Mouse (Mus musculus) MEL (cell line): ENCODE measurements around the gene Ilf3. TPM values are rescaled to one million over a fixed set of nuclear protein-coding genes. Genes with fewer than 3 reads are reported as not detected.

Experiments
- DNase-seq: peaks from one replicate; pipeline ENCODE4 v3.0.0; 2011; ENCODE audit warnings: low read depth, low spot score
- H3K27ac ChIP-seq: 2 replicates; pipeline ENCODE4 v1.5.1; 2012; ENCODE audit warnings: low read depth, mild to moderate bottlenecking, control low read depth, low read length, moderate library complexity; ENCODE audit not compliant: control insufficient read depth
- H3K27me3 ChIP-seq, 2 experiments: fragments of 150-350 bp in 1 of 2; sonication (generic) in 1 of 2; 2 replicates each; pipeline ENCODE4 v1.6.1; 2012; ENCODE audit warnings: low read length in 2 of 2, mild to moderate bottlenecking in 2 of 2, improper control_type of control experiment in 1 of 2, moderate library complexity in 1 of 2; ENCODE audit not compliant: insufficient read depth in 2 of 2, control insufficient read depth in 1 of 2
- H3K36me3 ChIP-seq, 2 experiments: 2 replicates each; pipeline ENCODE4 v1.6.1; 2012 to 2014; ENCODE audit warnings: low read length in 2 of 2, improper control_type of control experiment in 1 of 2, inconsistent platforms in 1 of 2, mild to moderate bottlenecking in 1 of 2; ENCODE audit not compliant: insufficient read depth in 2 of 2, control insufficient read depth in 1 of 2
- H3K4me1 ChIP-seq, 2 experiments: fragments of 150-350 bp in 1 of 2; sonication (generic) in 1 of 2; 2 replicates each; pipeline ENCODE4 v1.6.1; 2012; ENCODE audit warnings: low read length in 2 of 2, improper control_type of control experiment in 1 of 2, mild to moderate bottlenecking in 1 of 2; ENCODE audit not compliant: insufficient read depth in 2 of 2, control insufficient read depth in 1 of 2
- H3K4me3 ChIP-seq, 2 experiments: fragments of 150-350 bp in 1 of 2; sonication (generic) in 1 of 2; 2 replicates each; pipeline ENCODE4 v1.5.1; 2012; ENCODE audit warnings: low read depth in 2 of 2, low read length in 2 of 2, mild to moderate bottlenecking in 2 of 2, moderate library complexity in 2 of 2, control low read depth in 1 of 2, improper control_type of control experiment in 1 of 2; ENCODE audit not compliant: control insufficient read depth in 1 of 2, insufficient read depth in 1 of 2
- H3K79me2 ChIP-seq: 2 replicates; pipeline ENCODE4 v1.6.1; 2012; ENCODE audit warnings: mild to moderate bottlenecking, low read length, moderate library complexity; ENCODE audit not compliant: control insufficient read depth, poor library complexity, insufficient read depth
- H3K9ac ChIP-seq: 2 replicates; pipeline ENCODE4 v1.6.1; 2012; ENCODE audit warnings: low read depth, mild to moderate bottlenecking, control low read depth, low read length, moderate library complexity; ENCODE audit not compliant: control insufficient read depth, poor library complexity, severe bottlenecking
- H3K9me3 ChIP-seq: fragments of 150-350 bp; sonication (generic); replicated peaks from 2 replicates; pipeline ENCODE4 v1.6.1; 2012; ENCODE audit warnings: mild to moderate bottlenecking, low read length, improper control_type of control experiment, moderate library complexity; ENCODE audit not compliant: insufficient read depth
- CHD1 ChIP-seq: IDR thresholded peaks from 2 replicates; pipeline ENCODE4 v1.6.1; 2012; ENCODE audit warnings: low read depth, mild to moderate bottlenecking, inconsistent platforms, low read length, improper control_type of control experiment
- CHD2 ChIP-seq: IDR thresholded peaks from 2 replicates; pipeline ENCODE4 v1.6.1; 2011; ENCODE audit warnings: low read length, improper control_type of control experiment
- CTCF ChIP-seq, 3 experiments: IDR thresholded peaks in 2 of 3; conservative IDR thresholded peaks in 1 of 3; 2 replicates each; pipeline ENCODE4 v1.5.1; 2011 to 2012; ENCODE audit warnings: low read length in 3 of 3, low read depth in 2 of 3, mild to moderate bottlenecking in 2 of 3, improper control_type of control experiment in 1 of 3, inconsistent platforms in 1 of 3, mixed read lengths in 1 of 3, moderate library complexity in 1 of 3; ENCODE audit not compliant: control insufficient read depth in 1 of 3, insufficient read depth in 1 of 3, poor library complexity in 1 of 3, severe bottlenecking in 1 of 3
- ELF1 ChIP-seq: IDR thresholded peaks from 2 replicates; pipeline ENCODE4 v1.6.1; 2014; ENCODE audit warnings: low read depth, mild to moderate bottlenecking, inconsistent platforms, low read length, improper control_type of control experiment, moderate library complexity
- EP300 ChIP-seq, 2 experiments: IDR thresholded peaks; 2 replicates each; pipeline ENCODE4 v1.6.1; 2011; ENCODE audit warnings: improper control_type of control experiment in 2 of 2, low read length in 2 of 2, low read depth in 1 of 2, mild to moderate bottlenecking in 1 of 2
- ETS1 ChIP-seq: IDR thresholded peaks from 2 replicates; pipeline ENCODE4 v1.6.1; 2012; ENCODE audit warnings: low read depth, mild to moderate bottlenecking, inconsistent platforms, low read length, improper control_type of control experiment, moderate library complexity
- GABPA ChIP-seq: IDR thresholded peaks from 2 replicates; pipeline ENCODE4 v1.6.1; 2012; ENCODE audit warnings: low read depth, mild to moderate bottlenecking, inconsistent platforms, low read length, improper control_type of control experiment, moderate library complexity
- GATA1 ChIP-seq: IDR thresholded peaks from 2 replicates; pipeline ENCODE4 v1.6.1; 2011; ENCODE audit warnings: low read depth, low read length, improper control_type of control experiment
- JUND ChIP-seq: IDR thresholded peaks from 2 replicates; pipeline ENCODE4 v1.6.1; 2011; ENCODE audit warnings: low read depth, mild to moderate bottlenecking, improper control_type of control experiment, low read length
- KAT2A ChIP-seq: conservative IDR thresholded peaks from 2 replicates; pipeline ENCODE4 v1.6.1; 2012; ENCODE audit warnings: low read depth, low read length, improper control_type of control experiment, inconsistent platforms
- MEF2A ChIP-seq: IDR thresholded peaks from 2 replicates; pipeline ENCODE4 v1.6.1; 2014; ENCODE audit warnings: low read depth, mild to moderate bottlenecking, inconsistent platforms, low read length, improper control_type of control experiment; ENCODE audit not compliant: poor library complexity, insufficient replicate concordance, severe bottlenecking; ENCODE audit errors: extremely low read depth
- MXI1 ChIP-seq: IDR thresholded peaks from 2 replicates; pipeline ENCODE4 v1.6.1; 2011; ENCODE audit warnings: mild to moderate bottlenecking, low read depth, low read length, improper control_type of control experiment
- MYB ChIP-seq: IDR thresholded peaks from 2 replicates; pipeline ENCODE4 v1.6.1; 2011; ENCODE audit warnings: mild to moderate bottlenecking, low read depth, low read length, improper control_type of control experiment
- NELFE ChIP-seq: IDR thresholded peaks from 2 replicates; pipeline ENCODE4 v1.6.1; 2011; ENCODE audit warnings: low read depth, low read length, improper control_type of control experiment
- NRF1 ChIP-seq: IDR thresholded peaks from 2 replicates; pipeline ENCODE4 v1.6.1; 2014; ENCODE audit warnings: low read depth, mild to moderate bottlenecking, inconsistent platforms, low read length, improper control_type of control experiment, moderate library complexity; ENCODE audit not compliant: poor library complexity, insufficient read depth, severe bottlenecking
- POLR2AphosphoS2 ChIP-seq: IDR thresholded peaks from 2 replicates; pipeline ENCODE4 v1.6.1; 2011; ENCODE audit warnings: low read length, improper control_type of control experiment
- POLR2AphosphoS5 ChIP-seq: IDR thresholded peaks from 2 replicates; pipeline ENCODE4 v1.6.1; 2012; ENCODE audit warnings: low read depth, borderline replicate concordance, mild to moderate bottlenecking, inconsistent platforms, low read length, moderate library complexity, mixed read lengths
- RAD21 ChIP-seq: IDR thresholded peaks from 2 replicates; pipeline ENCODE4 v1.6.1; 2011; ENCODE audit warnings: mild to moderate bottlenecking, low read depth, low read length, improper control_type of control experiment
- RCOR1 ChIP-seq: IDR thresholded peaks from 2 replicates; pipeline ENCODE4 v1.6.1; 2012; ENCODE audit warnings: low read depth, mild to moderate bottlenecking, inconsistent platforms, low read length, improper control_type of control experiment
- SIN3A ChIP-seq: IDR thresholded peaks from 2 replicates; pipeline ENCODE4 v1.6.1; 2012; ENCODE audit warnings: low read length, improper control_type of control experiment, inconsistent platforms
- TAL1 ChIP-seq: IDR thresholded peaks from 2 replicates; pipeline ENCODE4 v1.6.1; 2012; ENCODE audit warnings: mild to moderate bottlenecking, inconsistent platforms, low read length, moderate library complexity, mixed read lengths
- TCF12 ChIP-seq: IDR thresholded peaks from 2 replicates; pipeline ENCODE4 v1.6.1; 2014; ENCODE audit warnings: low read depth, mild to moderate bottlenecking, inconsistent platforms, low read length, improper control_type of control experiment, moderate library complexity
- UBTF ChIP-seq: IDR thresholded peaks from 2 replicates; pipeline ENCODE4 v1.6.1; 2012; ENCODE audit warnings: low read depth, mild to moderate bottlenecking, inconsistent platforms, low read length, improper control_type of control experiment, moderate library complexity, borderline replicate concordance; ENCODE audit not compliant: insufficient read depth
- USF1 ChIP-seq: IDR thresholded peaks from 2 replicates; pipeline ENCODE4 v1.6.1; 2014; ENCODE audit warnings: low read depth, mild to moderate bottlenecking, inconsistent platforms, low read length, improper control_type of control experiment, moderate library complexity
- USF2 ChIP-seq, 2 experiments: IDR thresholded peaks; 2 replicates each; pipeline ENCODE4 v1.6.1; 2011 to 2012; ENCODE audit warnings: improper control_type of control experiment in 2 of 2, low read length in 2 of 2, borderline replicate concordance in 1 of 2, inconsistent platforms in 1 of 2, low read depth in 1 of 2, mild to moderate bottlenecking in 1 of 2; ENCODE audit not compliant: insufficient read depth in 1 of 2
- ZKSCAN1 ChIP-seq: IDR thresholded peaks from 2 replicates; pipeline ENCODE4 v1.6.1; 2012; ENCODE audit warnings: low read depth, mild to moderate bottlenecking, inconsistent platforms, low read length, improper control_type of control experiment, moderate library complexity
- ZMIZ1 ChIP-seq: IDR thresholded peaks from 2 replicates; pipeline ENCODE4 v1.6.1; 2012; ENCODE audit warnings: low read depth, mild to moderate bottlenecking, inconsistent platforms, low read length, improper control_type of control experiment, moderate library complexity
- polyA plus RNA-seq, 2 experiments: library from polyadenylated mRNA; stranded (reverse) in 1 of 2; unstranded in 1 of 2; fragments of >175 nt in 1 of 2; fragments of >200 nt in 1 of 2; gene quantifications; 2 replicates each; pipeline versions ENCODE4 v1.2.1 to v1.2.4; 2012; ENCODE audit warnings: low replicate concordance in 2 of 2, low read depth in 1 of 2; ENCODE audit not compliant: insufficient read length in 2 of 2, insufficient read depth in 1 of 2, missing spikeins in 1 of 2
- total RNA-seq: library from RNA; depleted of rRNA; stranded (reverse); fragments of 300-350 nt; gene quantifications from 2 replicates; pipeline ENCODE4 v1.2.3, GENCODE M21; 2012

Gene Ilf3
- total and polyA plus RNA-seq, 3 experiments, result 67.4 to 519 (median 210) TPM

DNA sequence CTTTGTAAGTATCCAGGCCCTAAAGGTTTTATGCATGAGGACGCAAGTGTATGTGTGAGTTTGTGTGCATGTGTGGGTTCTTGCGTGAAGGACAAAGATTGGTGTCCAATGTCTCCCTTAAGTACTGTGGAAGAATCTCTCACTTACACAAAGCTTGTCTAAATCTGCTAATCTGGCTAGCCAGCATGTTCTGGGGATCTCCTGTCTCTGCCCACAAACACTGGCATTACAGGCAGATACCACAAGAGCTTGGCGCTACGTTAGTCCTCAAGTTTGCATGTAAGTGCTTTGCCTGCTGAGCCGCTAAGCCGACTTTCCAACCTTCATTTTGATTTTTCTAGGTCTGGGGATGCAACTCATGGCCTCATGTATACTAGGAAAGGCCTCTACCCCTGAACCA, 69.9 kb downstream of the Ilf3 start:
- H3K36me3 ChIP-seq, result peaks cover 32 to 52% of the 10 kb centered on the region in 2 experiments
- DNase-seq, result peak; percentile 66
- no peak overlapping the region for H3K4me3 ChIP-seq
- TF ChIP-seq TAL1, result peak; percentile 44
- no peak for TF ChIP-seq ELF1
- TF ChIP-seq RCOR1, result peak; percentile 82
- TF ChIP-seq EP300 (IDR thresholded peaks at IDR 0.05; ENCODE audit: low read depth in 1 of 2, low read length in 2 of 2), result peak in 1 of 2 experiments; percentile 47; a peak in 2 of 4 replicates
- TF ChIP-seq TCF12, result peak; percentile 60; the same call in 1 of the 2 replicates
- TF ChIP-seq ZMIZ1, result no peak
- no peak for TF ChIP-seq ETS1
- peak; percentile 1; the same call in 1 of the 2 replicates for TF ChIP-seq GATA1
- TF ChIP-seq JUND, result no peak
- H3K79me2 ChIP-seq, result peaks cover 84% of the 10 kb centered on the region
- peak overlapping the region; percentile 73 for H3K27ac ChIP-seq
- no peaks in the 10 kb centered on the region for H3K9me3 ChIP-seq
- no peaks in the 10 kb centered on the region for H3K27me3 ChIP-seq
- H3K4me1 ChIP-seq, result peaks cover 51 to 57% of the 10 kb centered on the region in 2 experiments
- H3K9ac ChIP-seq, result no peak overlapping the region; the same call in 1 of the 2 replicates

DNA sequence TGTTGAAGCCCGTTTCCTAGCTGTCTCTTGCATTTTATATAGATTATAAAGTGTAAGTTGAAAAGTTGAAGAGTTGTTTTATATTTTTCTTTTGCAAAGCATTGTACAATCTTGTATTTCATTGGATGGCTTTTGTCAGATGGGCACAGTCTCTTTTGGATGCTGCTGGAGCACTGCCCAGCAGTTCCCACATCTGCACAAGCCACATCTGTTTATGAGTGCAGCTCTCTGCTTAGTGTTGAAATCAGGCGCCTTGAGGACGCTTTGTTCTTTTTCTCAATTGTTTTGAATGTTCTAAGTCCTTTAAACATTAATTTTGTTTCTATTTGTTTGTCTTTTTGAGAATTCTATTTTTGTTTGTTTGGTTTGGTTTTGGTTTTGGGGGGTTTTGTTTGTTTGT, 70.5 kb downstream of the Ilf3 start:
- Histone ChIP-seq H3K4me3 (no peak overlapping the region), H3K27ac (peak overlapping the region; percentile 73)
- peak; percentile 77 for DNase-seq
- no peak for TF ChIP-seq TAL1
- TF ChIP-seq ZKSCAN1, result no peak
- no peak for TF ChIP-seq MEF2A
- no peak for TF ChIP-seq EP300 (IDR thresholded peaks at IDR 0.05; ENCODE audit: low read depth in 1 of 2, low read length in 2 of 2)
- TF ChIP-seq MYB, result no peak
- TF ChIP-seq SIN3A, result no peak; the same call in 1 of the 2 replicates
- TF ChIP-seq POLR2AphosphoS5, result no peak
- no peak for TF ChIP-seq CTCF (IDR thresholded peaks at IDR 0.05 in 2 of 3, conservative IDR thresholded peaks at IDR 0.05 in 1 of 3; ENCODE audit: control insufficient read depth in 1 of 3, insufficient read depth in 1 of 3, low read depth in 2 of 3, low read length in 3 of 3, poor library complexity in 1 of 3, severe bottlenecking in 1 of 3)
- TF ChIP-seq KAT2A, result no peak
- TF ChIP-seq TCF12, result peak; percentile 26; the same call in 1 of the 2 replicates
- peak; percentile 45; the same call in 1 of the 2 replicates for TF ChIP-seq ETS1
- no peak for TF ChIP-seq POLR2AphosphoS2
- no peak for TF ChIP-seq NELFE
- peak; percentile 85 for TF ChIP-seq USF1
- no peak for TF ChIP-seq GABPA
- TF ChIP-seq CHD2, result no peak
- no peak for TF ChIP-seq RAD21
- TF ChIP-seq GATA1, result no peak; the same call in 1 of the 2 replicates
- TF ChIP-seq MXI1, result 0 out of 2 replicates have a peak, but pooled peaks have one; percentile 19
- TF ChIP-seq NRF1, result no peak
- no peak for TF ChIP-seq UBTF
- peak; percentile 30; the same call in 1 of the 2 replicates for TF ChIP-seq RCOR1
- no peak for TF ChIP-seq CHD1
- TF ChIP-seq USF2 (IDR thresholded peaks at IDR 0.05; ENCODE audit: borderline replicate concordance in 1 of 2, insufficient read depth in 1 of 2, low read depth in 1 of 2, low read length in 2 of 2), result 0 out of 4 replicates have a peak, but pooled peaks of 1 of the 2 experiments have one; percentile 46
- TF ChIP-seq, all 39 proteins: peak for 6
- H3K9me3 ChIP-seq, result no peaks in the 10 kb centered on the region
- peaks cover 82% of the 10 kb centered on the region for H3K79me2 ChIP-seq
- peaks cover 35 to 52% of the 10 kb centered on the region in 2 experiments for H3K36me3 ChIP-seq
- H3K9ac ChIP-seq, result peak overlapping the region; percentile 6; the same call in 1 of the 2 replicates
- no peaks in the 10 kb centered on the region for H3K27me3 ChIP-seq
- peaks cover 51 to 57% of the 10 kb centered on the region in 2 experiments for H3K4me1 ChIP-seq
